In genomic region chr11:107335756-107336155, GRCm38 (mm10) we compare ENCODE assay signal across 8 mouse cellular contexts.
DNase-seq lines count a peak whose midpoint lies in the region; ATAC-seq and TF ChIP-seq lines count a peak whose summit lies in the region.

No protein-coding gene starts in this region.

- no peak for TF ChIP-seq CTCF in gastrocnemius, adult 2 months (IDR thresholded peaks at IDR 0.05)
- no peak for TF ChIP-seq CTCF in lung, postnatal 0 days (IDR thresholded peaks at IDR 0.05)

- ATAC-seq in lung, postnatal 0 days: 0 out of 2 replicates have a peak, but pooled peaks have one; percentile 20
- no peak for ATAC-seq in heart, embryonic 11.5 days (replicated peaks; ENCODE audit: insufficient number of reproducible peaks, low FRiP score, low TSS enrichment)
- peak; percentile 53; the same call in 1 of the 2 replicates for ATAC-seq in neural tube, embryonic 15.5 days (ENCODE audit: low FRiP score)

- 73% methylated on average over 11 of the region's 11 CpGs for WGBS in lung, postnatal 0 days
- WGBS in heart, embryonic 11.5 days (ENCODE audit: insufficient replicate concordance): 78% methylated on average over 11 of the region's 11 CpGs
- 53% methylated on average over 11 of the region's 11 CpGs for WGBS in neural tube, embryonic 15.5 days

- H3K36me3 ChIP-seq in lung, postnatal 0 days (ENCODE audit: insufficient read depth, low read length): no peaks in the 10 kb centered on the region
- no peaks in the 10 kb centered on the region for H3K36me3 ChIP-seq in heart, embryonic 11.5 days (ENCODE audit: control insufficient read depth, insufficient read depth, low read length)
- H3K36me3 ChIP-seq in neural tube, embryonic 15.5 days: no peaks in the 10 kb centered on the region

- peak; percentile 73 for DNase-seq in gastrocnemius, adult 2 months
- DNase-seq in gastrocnemius, postnatal 4 days (ENCODE audit: low spot score in 2 of 2): no peak
- peak; percentile 51 for DNase-seq in lung, postnatal 0 days (ENCODE audit: low spot score)
- no peak for DNase-seq in lung, postnatal 25 days (ENCODE audit: low spot score)
- DNase-seq in layer of hippocampus, postnatal 10 days (ENCODE audit: low spot score in 2 of 2): no peak
- no peak for DNase-seq in urinary bladder, adult 2 months (ENCODE audit: low spot score)

- no peaks in the 10 kb centered on the region for H3K9me3 ChIP-seq in lung, postnatal 0 days (ENCODE audit: low read length)
- no peaks in the 10 kb centered on the region for H3K9me3 ChIP-seq in heart, embryonic 11.5 days (replicated peaks; ENCODE audit: control insufficient read depth, low read length)
- no peaks in the 10 kb centered on the region for H3K9me3 ChIP-seq in neural tube, embryonic 15.5 days (replicated peaks)

- H3K4me2 ChIP-seq in lung, postnatal 0 days (replicated peaks; ENCODE audit: low read depth, low read length): 0 out of 2 replicates have a peak overlapping the region, but pooled peaks have one; percentile 4
- H3K4me2 ChIP-seq in heart, embryonic 11.5 days: no peak overlapping the region; the same call in 1 of the 2 replicates
- H3K4me2 ChIP-seq in neural tube, embryonic 15.5 days: no peak overlapping the region

- no peak overlapping the region for H3K9ac ChIP-seq in lung, postnatal 0 days (replicated peaks; ENCODE audit: low read depth)
- H3K9ac ChIP-seq in heart, embryonic 11.5 days (ENCODE audit: low read depth, low read length): no peak overlapping the region
- H3K9ac ChIP-seq in neural tube, embryonic 15.5 days (replicated peaks): no peak overlapping the region

- peak overlapping the region; percentile 94 for H3K27ac ChIP-seq in gastrocnemius, adult 2 months
- H3K27ac ChIP-seq in lung, postnatal 0 days (ENCODE audit: low read length): peak overlapping the region; percentile 75
- peak overlapping the region; percentile 48; the same call in 1 of the 2 replicates for H3K27ac ChIP-seq in heart, embryonic 11.5 days (ENCODE audit: low read depth, low read length)
- H3K27ac ChIP-seq in neural tube, embryonic 15.5 days (replicated peaks): no peak overlapping the region; the same call in 1 of the 2 replicates

- H3K4me3 ChIP-seq in gastrocnemius, adult 2 months: peak overlapping the region; percentile 71
- no peak overlapping the region for H3K4me3 ChIP-seq in lung, postnatal 0 days (ENCODE audit: low read depth, low read length)
- no peak overlapping the region for H3K4me3 ChIP-seq in heart, embryonic 11.5 days (ENCODE audit: low read depth, low read length)
- no peak overlapping the region for H3K4me3 ChIP-seq in neural tube, embryonic 15.5 days (replicated peaks)

- H3K4me1 ChIP-seq in lung, postnatal 0 days (ENCODE audit: insufficient read depth, low read depth, low read length): peaks cover 12% of the 10 kb centered on the region; the same call in 1 of the 2 replicates
- H3K4me1 ChIP-seq in heart, embryonic 11.5 days (ENCODE audit: control insufficient read depth, insufficient read depth, low read length): peaks cover 21% of the 10 kb centered on the region
- peaks cover 24% of the 10 kb centered on the region for H3K4me1 ChIP-seq in neural tube, embryonic 15.5 days

- no peak for TF ChIP-seq EP300 in lung, postnatal 0 days (IDR thresholded peaks at IDR 0.05)

- H3K27me3 ChIP-seq in lung, postnatal 0 days (replicated peaks; ENCODE audit: insufficient read depth, low read length): no peaks in the 10 kb centered on the region
- H3K27me3 ChIP-seq in heart, embryonic 11.5 days (ENCODE audit: control insufficient read depth, insufficient read depth, low read length): no peaks in the 10 kb centered on the region
- no peaks in the 10 kb centered on the region for H3K27me3 ChIP-seq in neural tube, embryonic 15.5 days (replicated peaks)

- intact Hi-C loops in gastrocnemius, adult 2 months (cut with DNase I): loop anchor here (2.0 kb wide), 2 partner anchors 59 to 133 kb away; no protein-coding TSS in a partner anchor

Comparison
In these comparisons a context has a peak if more than half of its experiments do, and no peak if none do; other contexts are left out.
1. DNase-seq: peak in gastrocnemius, adult 2 months (single experiment) and lung, postnatal 0 days (single experiment); none in gastrocnemius, postnatal 4 days (0 of 2), lung, postnatal 25 days (single experiment), layer of hippocampus, postnatal 10 days (0 of 2) and urinary bladder, adult 2 months (single experiment).